Mouse (Mus musculus): ENCODE results near the gene Tmcc2.

The Tmcc2 gene

DNA sequence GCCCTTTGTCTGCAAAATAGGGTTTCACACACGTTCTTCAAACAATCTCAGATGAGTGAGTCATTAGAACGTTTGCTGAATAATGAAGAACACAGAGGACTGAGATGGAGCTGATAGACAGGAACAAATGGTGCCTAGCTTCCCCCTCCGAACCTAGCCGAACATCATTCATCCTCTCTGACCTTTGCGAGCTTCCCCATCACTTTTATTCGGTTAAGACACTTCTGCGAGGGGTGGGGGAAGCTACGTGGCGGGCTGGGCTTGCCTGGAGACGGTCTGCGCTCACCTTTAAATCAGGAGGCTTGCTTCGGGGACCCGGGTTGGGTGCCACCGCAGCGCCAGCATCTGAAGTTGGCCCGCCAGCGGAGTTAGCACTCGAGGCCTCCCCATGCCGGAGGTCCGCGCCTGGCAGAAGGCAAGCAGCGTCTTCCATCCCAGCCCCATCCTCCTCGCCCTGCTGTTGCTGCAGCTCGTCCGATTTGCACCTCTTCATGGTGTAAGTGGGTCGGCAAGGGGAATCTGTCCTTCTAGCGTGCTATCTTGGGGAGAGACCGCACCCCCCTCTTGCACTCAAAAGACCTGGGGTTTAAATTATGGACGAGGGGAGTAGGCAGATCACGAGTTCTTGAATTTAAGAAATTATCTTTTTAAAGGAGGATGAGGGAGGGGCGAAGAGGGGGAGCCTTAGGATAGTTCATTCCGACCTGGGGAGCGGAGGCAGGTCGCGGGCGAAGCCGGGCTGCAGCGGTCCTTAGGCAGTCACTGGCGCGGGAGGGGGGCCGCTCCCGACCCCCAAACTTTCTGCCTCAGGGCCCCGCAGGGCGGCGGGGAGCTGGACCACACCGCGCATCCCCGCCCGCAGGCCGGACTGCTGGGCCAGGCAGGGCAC lies at the start of gene Tmcc2:
Gene Tmcc2 (minus strand): TSS at position 591 of the 889 bp plus-strand sequence.
- DNase-seq (ENCODE audit: low spot score in 2 of 2), result peak; percentile 45 to 83

GRCm38 (mm10) chr1:132437389-132437788 lies 46.3 kb upstream of the Tmcc2 start:
- DNase-seq (ENCODE audit: low spot score in 2 of 2), result no peak

DNA sequence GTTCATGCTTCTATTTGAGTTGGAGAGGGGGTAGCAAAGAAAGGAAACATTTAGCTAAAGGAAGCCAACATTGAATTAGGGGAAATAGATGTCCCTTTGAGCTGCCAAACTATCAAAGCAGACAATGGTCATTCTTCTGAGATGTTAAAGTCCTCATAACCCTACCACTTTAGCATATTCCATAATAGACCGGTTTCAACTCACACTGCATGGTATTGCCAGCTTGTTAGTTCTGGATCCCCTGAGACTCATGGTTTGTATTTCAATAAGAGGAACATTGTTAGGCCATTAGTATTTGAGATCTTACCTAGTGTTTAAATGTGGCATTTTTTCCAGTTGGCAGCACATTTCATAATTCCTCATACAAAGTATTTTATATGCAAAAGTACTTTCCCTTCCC lies 45.9 kb upstream of the Tmcc2 start:
- no peak for DNase-seq (ENCODE audit: low spot score in 2 of 2)

DNA sequence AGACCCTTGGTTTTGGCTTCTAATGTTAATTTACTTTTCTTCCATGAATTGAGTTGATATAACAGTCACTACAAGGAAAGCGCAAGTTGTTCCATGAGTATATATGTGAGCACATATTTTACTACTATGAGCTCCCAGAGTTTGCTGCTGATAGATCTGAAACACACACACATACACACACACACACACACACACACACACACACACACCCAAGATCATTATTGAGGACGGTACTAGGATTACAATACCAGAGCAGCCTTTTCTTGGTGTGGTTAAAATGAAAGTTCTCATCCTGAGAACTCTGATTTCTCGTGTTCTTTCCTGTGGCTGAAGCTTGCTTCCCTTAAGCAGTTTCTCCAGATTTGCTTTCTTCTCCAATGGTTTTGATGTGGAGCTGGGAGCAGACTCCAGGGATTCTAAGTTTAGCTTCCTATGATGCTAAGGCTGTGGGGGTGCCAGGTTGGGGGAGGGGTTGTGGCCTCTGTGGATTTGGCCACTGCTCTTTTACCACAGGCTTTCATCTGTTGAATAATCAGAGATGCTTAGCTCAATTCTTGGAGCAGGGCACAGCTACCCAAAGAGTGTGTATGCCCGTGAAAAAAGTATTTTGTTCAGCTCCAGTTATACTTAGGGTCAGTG lies 45.4 kb upstream of the Tmcc2 start:
- DNase-seq (ENCODE audit: low spot score in 2 of 2), result no peak

GRCm38 (mm10) chr1:132434032-132434431 lies 43.0 kb upstream of the Tmcc2 start:
- no peak for DNase-seq (ENCODE audit: low spot score in 2 of 2)

DNA sequence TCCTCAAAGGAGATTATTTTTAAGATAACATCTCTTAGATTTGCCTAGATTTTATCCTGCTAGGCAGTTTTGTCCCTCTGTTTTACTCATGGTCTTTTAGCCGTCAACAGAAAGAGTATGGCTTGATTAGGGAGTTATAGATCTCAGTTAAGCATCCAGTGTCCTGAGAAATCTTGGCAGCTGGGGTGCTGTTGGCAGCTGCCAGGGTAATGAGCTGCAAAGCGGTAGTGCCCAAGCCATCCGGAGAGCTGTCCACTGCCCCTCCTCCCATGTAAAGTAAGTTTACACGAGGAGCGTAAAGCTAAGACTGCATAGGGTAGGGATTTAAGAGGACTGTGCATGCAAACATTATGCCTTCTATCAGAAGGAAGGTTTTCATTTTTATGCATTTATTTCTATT lies 42.3 kb upstream of the Tmcc2 start:
- no peak for DNase-seq (ENCODE audit: low spot score in 2 of 2)

GRCm38 (mm10) chr1:132431716-132432115 lies 40.6 kb upstream of the Tmcc2 start:
- no peak for DNase-seq (ENCODE audit: low spot score in 2 of 2)

DNA sequence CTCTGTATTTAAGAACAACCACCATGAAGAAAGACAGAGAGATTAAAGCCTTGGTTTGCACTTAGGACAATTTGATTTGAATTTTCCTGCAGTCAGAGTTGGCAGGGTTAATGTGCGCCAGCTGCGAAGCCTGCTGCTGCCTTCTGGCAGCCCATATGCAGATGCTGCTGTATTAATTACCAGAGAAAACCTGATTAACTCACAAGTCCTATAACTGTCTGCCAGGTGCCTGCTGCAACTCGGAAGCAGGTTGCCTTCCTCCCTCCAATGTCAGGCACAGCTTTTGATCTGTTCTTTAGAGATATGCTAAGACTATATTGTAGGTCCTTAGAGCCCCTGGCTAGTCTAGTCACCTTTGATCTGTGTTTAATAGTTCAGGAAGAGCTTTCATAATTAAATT lies 39.7 kb upstream of the Tmcc2 start:
- DNase-seq (ENCODE audit: low spot score in 2 of 2), result no peak

DNA sequence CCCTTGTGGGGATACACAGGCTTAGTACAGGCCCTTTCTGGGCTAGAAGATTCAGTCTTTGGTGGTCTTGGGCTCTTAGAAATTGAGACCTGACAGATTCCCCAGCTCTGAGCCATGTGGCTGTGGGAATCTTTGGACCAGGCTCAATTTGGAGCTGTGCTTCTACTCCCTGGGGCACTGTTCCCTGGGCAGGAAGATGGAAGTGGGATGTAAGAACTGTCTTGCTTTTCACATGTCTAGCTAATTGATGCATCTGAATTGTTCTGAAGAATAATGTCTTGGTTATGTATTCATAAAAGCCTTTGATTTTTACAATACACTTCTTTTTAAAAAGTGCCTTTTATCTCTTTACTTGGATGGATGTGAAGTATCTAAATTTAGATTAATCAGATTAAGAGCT lies 34.5 kb upstream of the Tmcc2 start:
- DNase-seq (ENCODE audit: low spot score in 2 of 2), result no peak

- no peak for DNase-seq (ENCODE audit: low spot score in 2 of 2)
These were observed 32.0 kb upstream of the Tmcc2 start for GRCm38 (mm10) chr1:132422912-132423696.

DNA sequence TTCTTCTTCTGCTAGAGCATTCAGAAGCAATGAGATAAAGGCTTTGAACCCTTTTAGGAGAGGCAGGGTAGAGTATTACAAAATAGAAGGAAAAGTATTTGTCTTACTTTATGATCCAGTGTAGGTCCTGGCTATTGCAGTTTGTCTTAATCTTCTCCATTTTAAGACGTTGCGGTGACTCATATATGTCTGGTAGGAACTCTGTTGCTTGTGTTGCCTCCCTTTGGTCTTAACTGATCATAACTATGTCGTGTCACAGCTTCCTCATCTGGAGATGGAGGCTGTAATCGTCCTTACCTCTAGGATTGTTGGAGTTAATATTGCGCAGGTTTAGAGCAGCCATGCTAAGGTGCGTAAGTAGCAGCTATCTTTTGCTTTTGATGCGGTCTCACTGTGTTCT lies 29.6 kb upstream of the Tmcc2 start:
- no peak for DNase-seq (ENCODE audit: low spot score in 2 of 2)

DNA sequence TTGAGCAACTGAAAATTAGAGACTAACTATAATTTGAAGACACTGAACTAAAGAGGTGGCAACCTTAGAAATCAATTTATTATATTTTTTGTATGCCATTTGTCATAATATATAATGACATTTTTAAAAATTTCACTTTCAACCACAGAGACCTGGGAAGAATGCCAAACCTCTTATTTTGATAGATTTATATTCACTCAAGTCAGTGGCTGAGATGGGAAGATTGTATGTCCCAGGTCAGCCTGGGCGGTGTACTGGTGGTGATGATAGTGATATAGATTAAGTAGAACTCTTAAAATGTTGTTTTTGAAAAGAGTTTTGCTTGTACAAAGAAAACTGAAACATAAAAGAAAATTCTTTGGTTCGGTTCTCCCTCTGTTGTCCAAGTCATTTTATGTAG lies 29.1 kb upstream of the Tmcc2 start:
- no peak for DNase-seq (ENCODE audit: low spot score in 2 of 2)

GRCm38 (mm10) chr1:132417319-132418251 lies 26.5 kb upstream of the Tmcc2 start, which contains the start of gene Dstyk:
Dstyk (plus strand) TSS chr1:132417555.
- peak; percentile 89 to 94 for DNase-seq (ENCODE audit: low spot score in 2 of 2)

GRCm38 (mm10) chr1:132416943-132417290 lies 25.8 kb upstream of the Tmcc2 start:
- DNase-seq (ENCODE audit: low spot score in 2 of 2), result no peak

DNA sequence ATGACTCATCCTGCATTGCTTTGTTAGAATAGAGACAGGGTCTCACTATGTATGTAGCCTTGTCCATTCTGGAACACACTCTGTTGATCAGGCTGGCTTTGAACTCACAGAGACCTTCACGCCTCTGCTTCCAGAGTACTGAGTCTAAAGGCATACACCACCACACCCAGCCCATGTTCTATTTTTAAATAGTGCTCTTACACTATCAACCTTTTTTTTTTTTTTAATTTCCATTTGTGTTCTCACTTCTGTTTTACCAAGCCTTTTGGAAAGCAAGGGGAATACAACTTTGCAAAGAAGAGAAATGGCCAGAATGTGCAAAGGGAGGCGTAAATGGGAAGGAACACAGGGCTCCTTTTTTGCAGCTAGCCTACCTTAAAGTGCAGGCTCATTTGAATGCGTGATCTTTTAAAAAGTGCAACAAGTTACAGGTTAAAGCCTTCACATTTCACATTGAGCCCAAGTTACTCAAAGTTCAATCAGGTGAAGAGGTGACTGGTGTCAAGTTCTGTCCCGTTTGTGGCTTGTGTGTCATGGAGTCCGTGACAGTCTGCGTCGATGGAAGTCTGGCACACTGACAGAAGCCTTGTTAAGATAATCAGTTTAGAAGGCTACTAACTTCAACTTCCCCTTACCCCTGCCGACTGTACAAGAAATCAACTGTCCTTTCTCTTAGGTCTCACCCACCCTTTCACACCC lies 25.3 kb upstream of the Tmcc2 start:
- DNase-seq (ENCODE audit: low spot score in 2 of 2), result no peak

DNA sequence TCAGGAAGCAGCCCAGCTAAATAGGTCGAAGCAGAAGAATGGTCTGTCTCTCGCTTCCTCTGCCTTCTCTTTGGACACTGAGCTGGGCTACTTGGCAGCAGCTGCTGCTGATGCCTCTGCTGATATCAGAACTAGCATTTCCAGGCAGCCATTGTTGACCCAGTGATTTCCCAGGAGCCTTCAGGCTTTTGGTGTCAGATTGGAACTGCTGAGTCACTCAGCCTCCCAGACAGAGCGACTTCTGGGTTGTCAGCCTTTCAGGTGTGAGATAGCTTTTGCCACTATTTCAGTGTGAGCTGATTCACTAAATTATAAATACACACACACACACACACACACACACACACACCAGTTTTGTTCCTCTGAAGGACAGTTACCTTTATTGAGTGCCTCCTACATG lies 19.6 kb upstream of the Tmcc2 start:
- DNase-seq (ENCODE audit: low spot score in 2 of 2), result no peak

DNA sequence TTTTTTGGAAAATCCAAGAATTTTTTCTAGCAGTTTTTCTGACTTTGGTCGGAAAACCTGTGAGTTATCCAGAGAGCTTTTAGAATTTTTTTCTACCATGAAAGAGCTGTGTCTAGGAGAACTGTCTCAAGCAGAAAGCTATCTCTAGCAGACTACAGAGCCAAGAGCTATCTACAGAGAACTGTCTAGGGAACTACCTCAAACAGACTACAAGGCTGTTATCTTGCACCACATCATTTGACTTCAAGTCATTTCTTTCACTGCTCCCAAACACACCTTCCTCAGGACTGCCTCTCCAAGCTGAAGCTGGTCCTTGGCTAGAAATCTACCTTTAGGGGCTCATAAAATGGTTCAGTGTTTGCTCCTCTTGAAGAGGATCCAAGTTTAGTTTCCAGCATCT lies 10.8 kb upstream of the Tmcc2 start:
- DNase-seq (ENCODE audit: low spot score in 2 of 2), result no peak

DNA sequence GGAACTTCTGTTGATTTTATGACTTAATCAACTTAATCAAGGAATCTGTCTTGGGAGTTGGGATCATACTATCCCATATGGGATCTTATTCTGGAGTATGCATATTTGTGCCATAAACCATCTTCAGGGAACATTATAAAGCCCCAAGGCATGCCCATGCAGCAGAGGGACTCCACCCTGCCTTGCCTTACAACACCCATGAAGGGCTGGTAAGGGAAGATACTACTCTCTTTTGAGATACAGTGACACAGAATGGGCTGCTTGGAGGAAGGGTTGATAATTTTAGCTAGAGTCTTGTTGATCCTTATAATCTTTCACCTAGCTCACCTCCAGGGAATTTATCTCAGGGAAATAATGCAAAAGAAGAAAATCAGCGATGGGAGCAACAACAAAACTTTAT lies 9.5 kb upstream of the Tmcc2 start:
- no peak for DNase-seq (ENCODE audit: low spot score in 2 of 2)

DNA sequence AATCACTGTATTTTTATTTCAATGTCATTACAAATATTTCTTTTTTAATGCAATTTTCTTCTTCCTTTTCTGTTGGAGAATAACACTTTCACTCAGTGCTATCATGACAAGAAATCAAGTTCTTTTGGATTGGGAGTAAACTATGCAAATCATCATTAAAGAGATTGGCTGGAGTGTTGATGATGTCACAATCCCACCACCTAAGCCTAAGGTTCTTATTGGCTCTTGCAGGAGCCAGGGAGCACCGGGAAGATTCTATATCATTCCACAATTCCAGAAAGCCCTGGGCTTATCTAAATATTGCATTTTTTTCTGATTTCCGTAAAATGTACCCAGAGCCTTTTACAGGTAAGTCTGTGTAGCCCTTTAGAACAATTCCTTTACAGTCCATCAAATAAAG lies 5.6 kb upstream of the Tmcc2 start:
- DNase-seq (ENCODE audit: low spot score in 2 of 2), result no peak

DNA sequence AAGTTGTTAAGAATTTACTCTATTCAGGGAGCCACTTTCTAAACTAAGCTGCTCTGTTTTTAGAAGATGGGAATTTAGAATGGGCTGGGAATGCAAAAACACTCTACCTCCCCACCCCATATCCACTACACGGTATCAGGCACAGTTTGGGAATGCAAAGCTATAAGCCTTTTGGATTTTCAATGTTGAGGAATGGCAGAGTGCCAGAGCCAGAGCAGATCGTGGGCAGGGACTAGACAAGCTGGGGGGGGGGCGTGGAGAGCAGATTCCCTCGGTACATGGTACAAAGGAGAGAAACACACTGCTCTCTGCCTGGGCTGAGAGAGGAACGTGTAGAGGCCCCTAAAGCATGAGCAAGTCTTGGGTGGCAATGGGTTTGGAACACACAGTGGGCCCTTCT lies 1.8 kb upstream of the Tmcc2 start:
- no peak for DNase-seq (ENCODE audit: low spot score in 2 of 2)

DNA sequence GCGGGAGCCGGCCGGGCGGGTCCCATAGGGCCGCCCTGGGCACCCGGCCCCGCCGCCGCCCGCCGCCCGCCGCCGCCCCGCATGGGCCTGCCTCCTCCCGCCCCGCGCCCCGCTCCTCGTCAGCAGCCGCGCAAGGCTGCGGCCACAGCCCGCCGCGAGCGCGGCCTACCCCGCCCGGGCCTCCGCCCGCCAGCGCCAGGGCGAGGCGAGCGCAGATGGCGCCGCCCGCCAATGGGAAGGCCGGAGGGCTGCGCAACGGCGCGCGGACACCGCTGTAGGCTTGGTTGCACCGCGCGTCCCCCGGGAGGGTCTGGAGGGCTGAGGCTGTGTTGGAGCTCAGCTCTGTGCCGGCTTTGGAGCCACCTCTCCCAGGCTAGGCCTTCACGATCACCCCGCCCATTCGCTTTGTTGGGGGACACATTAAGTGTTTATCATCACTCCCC lies 520 bp upstream of the Tmcc2 start:
- DNase-seq (ENCODE audit: low spot score in 2 of 2), result peak; percentile 74 to 86

Data from spleen, postnatal 4 days (tissue).